Mouse (Mus musculus) thymus, adult 2 months (tissue): Measurements from ENCODE around the gene Prl7d1.

Experiments used
- CTCF ChIP-seq: fragments of 200-500 bp; IDR thresholded peaks from 2 replicates; pipeline ENCODE4 v1.5.1; 2012; ENCODE audit warnings: mild to moderate bottlenecking, control low read depth, low read length, moderate library complexity, borderline replicate concordance; ENCODE audit not compliant: control insufficient read depth, poor library complexity, insufficient read depth; ENCODE audit errors: extremely low read depth
- POLR2A ChIP-seq: fragments of 200-500 bp; IDR thresholded peaks from 2 replicates; pipeline ENCODE4 v1.6.1; 2012; ENCODE audit warnings: mild to moderate bottlenecking, low read length, control low read depth, moderate library complexity; ENCODE audit not compliant: control insufficient read depth, poor library complexity, insufficient read depth; ENCODE audit errors: extremely low read depth

DNA sequence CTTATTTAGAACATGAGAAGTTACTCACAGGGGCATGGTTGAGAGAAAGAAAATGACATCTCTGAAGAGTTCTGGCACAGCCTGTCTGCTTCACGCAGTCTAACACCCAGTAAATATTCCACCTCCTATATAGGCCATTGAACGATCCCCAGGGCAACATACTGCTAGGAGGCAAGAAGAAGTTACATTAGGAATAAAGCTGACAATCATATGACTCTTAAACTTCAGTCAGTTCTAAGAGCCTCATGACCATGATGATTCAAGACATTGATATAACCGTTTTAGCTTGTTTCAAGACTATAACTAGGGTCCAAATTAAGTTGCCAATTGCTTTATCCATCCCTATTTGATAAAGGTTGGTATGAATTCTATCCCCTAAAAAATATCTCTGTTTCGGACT, 48.6 kb downstream of the Prl7d1 start, which contains the start of gene Prl7a2:
- TF ChIP-seq CTCF (no peak), POLR2A (no peak)
